Mouse (Mus musculus): Measurements from ENCODE around the gene Sgca.

Gene Sgca

DNA sequence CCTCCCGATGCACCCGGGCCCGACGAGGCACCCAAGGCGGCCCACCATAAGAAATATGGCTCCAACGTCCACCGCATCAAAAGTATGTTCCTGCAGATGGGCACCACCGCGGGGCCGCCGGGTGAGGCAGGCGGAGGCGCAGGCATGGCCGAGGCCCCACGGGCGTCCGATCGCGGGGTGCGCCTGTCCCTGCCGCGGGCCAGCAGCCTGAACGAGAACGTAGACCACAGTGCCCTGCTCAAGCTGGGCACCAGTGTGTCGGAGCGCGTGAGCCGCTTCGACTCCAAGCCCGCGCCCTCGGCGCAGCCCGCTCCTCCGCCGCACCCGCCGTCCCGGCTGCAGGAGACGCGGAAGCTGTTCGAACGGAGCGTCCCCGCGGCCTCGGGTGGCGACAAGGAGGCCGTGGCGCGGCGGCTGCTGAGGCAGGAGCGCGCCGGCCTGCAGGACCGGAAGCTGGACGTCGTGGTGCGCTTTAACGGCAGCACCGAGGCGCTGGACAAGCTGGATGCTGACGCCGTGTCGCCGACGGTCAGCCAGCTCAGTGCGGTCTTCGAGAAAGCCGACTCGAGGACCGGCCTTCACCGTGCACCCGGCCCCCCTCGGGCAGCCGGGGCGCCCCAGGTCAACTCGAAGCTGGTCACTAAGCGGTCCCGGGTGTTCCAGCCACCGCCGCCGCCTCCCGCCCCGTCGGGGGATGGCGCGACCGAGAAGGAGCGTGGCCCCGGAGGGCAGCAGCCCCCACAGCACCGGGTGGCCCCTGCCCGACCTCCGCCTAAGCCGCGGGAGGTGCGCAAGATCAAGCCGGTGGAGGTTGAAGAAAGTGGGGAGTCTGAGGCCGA is 15.7 kb upstream of the Sgca start:
- no peak for TF ChIP-seq NANOG (IDR thresholded peaks at IDR 0.05; ENCODE audit: borderline replicate concordance, low read length)
- TF ChIP-seq POU5F1 (IDR thresholded peaks at IDR 0.05; ENCODE audit: borderline replicate concordance, low read length) = no peak
- TF ChIP-seq CTCF (conservative IDR thresholded peaks at IDR 0.05; ENCODE audit: low read length) = no peak
- Histone ChIP-seq H3K27me3 (ENCODE audit: insufficient read depth, low read length) (peaks cover 32% of the 10 kb centered on the region), H3K9me3 (ENCODE audit: low read length) (no peaks in the 10 kb centered on the region)

DNA sequence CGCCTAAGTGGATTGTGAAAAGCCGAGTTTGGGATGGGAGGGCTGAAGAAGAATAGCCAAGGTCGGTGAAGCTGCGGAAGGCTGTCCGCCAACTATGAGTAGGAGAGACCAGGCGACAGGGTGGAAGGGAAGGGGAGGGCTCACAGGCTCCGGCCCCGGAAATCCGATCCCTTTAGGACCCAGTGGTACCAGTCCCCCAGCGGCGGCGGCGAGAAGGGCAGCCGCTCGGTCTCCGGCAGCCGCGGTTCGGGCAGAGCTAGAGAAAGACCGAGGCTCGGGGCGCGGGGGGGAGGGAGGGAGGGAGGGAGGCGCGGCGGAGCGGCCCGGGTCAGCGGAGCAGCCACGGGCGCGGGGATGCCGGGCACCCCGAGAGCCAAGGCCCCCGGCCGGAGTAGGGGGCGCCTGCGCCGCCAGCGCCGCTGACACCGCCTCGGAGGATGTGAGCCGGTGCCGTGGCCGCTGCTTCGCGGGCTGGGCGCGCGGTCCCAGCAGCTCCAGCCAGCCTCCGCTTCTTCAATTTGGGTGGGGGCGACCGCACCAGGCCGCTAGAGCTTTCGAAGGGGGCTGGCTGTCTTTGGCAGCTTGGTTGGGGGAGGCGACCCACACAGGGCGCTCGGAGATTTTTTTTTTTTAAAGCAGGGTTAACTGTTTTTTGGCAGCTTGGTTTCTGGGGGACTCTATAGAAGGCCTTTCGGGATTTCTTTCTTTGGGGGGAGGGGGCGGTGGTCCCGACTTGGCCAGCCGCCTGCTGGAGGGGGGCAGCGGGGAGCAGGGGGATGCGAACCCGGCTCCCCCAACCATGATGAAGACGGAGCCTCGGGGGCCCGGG is 14.8 kb upstream of the Sgca start, which contains the start of gene Ppp1r9b:
Ppp1r9b (plus strand) TSS at position 287 of the 829 bp plus-strand sequence.
- TF ChIP-seq POU5F1 (IDR thresholded peaks at IDR 0.05; ENCODE audit: borderline replicate concordance, low read length) = no peak
- TF ChIP-seq CTCF (conservative IDR thresholded peaks at IDR 0.05; ENCODE audit: low read length) = peak; percentile 24
- no peaks in the 10 kb centered on the region for H3K9me3 ChIP-seq (ENCODE audit: low read length)
- peaks cover 25% of the 10 kb centered on the region for H3K36me3 ChIP-seq (ENCODE audit: insufficient read depth, low read length)
- H3K27me3 ChIP-seq (ENCODE audit: insufficient read depth, low read length) = peaks cover 32% of the 10 kb centered on the region
- H3K4me1 ChIP-seq (replicated peaks; ENCODE audit: low read depth, low read length) = peaks cover 83% of the 10 kb centered on the region
- peak within 1 kb of the TSS; percentile 86 for H3K4me3 ChIP-seq (replicated peaks; ENCODE audit: low read length)

More for the DNA sequence above, 15.7 kb upstream of the Sgca start:
- Histone ChIP-seq H3K36me3 (ENCODE audit: insufficient read depth, low read length) (peaks cover 34% of the 10 kb centered on the region), H3K4me1 (replicated peaks; ENCODE audit: low read depth, low read length) (peaks cover 78% of the 10 kb centered on the region), H3K4me3 (replicated peaks; ENCODE audit: low read length) (peak overlapping the region; percentile 86)

DNA sequence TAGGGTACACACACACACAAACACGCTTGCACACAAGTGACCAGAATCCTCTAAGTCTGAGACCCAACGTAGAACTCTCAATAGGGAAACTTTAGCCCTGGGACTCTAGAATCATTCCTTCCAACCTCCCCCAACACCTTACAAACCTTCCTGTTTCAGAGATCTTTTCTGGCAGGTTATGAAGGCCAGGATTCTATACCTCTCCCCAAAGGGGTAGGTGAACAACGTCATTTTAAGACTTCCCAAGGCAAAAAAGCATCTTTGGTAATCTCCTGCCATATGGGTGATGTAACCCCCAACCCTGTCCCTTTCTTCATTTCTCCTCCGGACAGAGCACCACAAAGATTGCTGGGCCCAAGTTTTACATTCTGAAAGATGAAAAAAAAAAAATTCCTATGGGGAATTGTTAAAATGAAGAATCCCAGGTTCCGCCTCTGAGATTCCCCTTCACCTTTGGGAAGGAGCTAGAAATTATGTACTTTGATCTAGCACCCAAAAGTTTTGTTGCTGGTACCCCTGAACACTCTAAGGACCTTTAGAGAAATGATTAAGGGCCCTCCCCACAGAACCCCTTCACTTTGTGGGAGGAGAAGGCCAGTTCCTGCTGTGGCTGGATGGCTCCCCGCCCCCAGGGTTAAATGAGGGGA is 14.1 kb upstream of the Sgca start:
- peak overlapping the region; percentile 86 for H3K4me3 ChIP-seq (replicated peaks; ENCODE audit: low read length)

DNA sequence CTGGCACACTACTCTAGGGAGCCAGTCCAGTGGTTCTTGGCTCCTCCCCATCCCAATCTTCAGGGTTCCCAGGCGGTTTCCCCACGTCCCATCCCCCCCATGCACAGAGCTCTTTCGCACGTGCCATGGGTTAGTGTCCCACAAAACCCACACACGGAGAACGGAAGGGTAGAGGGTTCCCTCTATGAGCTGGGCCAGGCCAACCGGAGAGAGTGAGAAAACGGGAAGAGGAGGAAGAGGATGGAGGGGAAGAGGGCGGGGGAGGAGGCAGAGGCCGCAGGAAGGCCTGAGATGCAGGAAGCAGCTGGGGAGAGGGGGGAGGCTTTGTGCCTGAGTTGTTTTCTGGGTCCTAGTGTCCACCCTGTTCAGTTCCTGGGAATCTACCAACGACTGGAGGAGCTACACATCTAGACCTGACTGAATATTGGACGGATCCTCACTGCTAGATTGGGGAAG is 13.5 kb upstream of the Sgca start:
- H3K36me3 ChIP-seq (ENCODE audit: insufficient read depth, low read length) = peaks cover 11% of the 10 kb centered on the region
- TF ChIP-seq NANOG (IDR thresholded peaks at IDR 0.05; ENCODE audit: borderline replicate concordance, low read length) = no peak
- H3K4me3 ChIP-seq (replicated peaks; ENCODE audit: low read length) = peak overlapping the region; percentile 86

More for the DNA sequence above, 14.1 kb upstream of the Sgca start:
- Histone ChIP-seq H3K36me3 (ENCODE audit: insufficient read depth, low read length) (peaks cover 17% of the 10 kb centered on the region), H3K4me1 (replicated peaks; ENCODE audit: low read depth, low read length) (peaks cover 82% of the 10 kb centered on the region), H3K27me3 (ENCODE audit: insufficient read depth, low read length) (peaks cover 29% of the 10 kb centered on the region), H3K9me3 (ENCODE audit: low read length) (no peaks in the 10 kb centered on the region)
- TF ChIP-seq CTCF (conservative IDR thresholded peaks at IDR 0.05; ENCODE audit: low read length) (no peak), NANOG (IDR thresholded peaks at IDR 0.05; ENCODE audit: borderline replicate concordance, low read length) (no peak), POU5F1 (IDR thresholded peaks at IDR 0.05; ENCODE audit: borderline replicate concordance, low read length) (no peak)

DNA sequence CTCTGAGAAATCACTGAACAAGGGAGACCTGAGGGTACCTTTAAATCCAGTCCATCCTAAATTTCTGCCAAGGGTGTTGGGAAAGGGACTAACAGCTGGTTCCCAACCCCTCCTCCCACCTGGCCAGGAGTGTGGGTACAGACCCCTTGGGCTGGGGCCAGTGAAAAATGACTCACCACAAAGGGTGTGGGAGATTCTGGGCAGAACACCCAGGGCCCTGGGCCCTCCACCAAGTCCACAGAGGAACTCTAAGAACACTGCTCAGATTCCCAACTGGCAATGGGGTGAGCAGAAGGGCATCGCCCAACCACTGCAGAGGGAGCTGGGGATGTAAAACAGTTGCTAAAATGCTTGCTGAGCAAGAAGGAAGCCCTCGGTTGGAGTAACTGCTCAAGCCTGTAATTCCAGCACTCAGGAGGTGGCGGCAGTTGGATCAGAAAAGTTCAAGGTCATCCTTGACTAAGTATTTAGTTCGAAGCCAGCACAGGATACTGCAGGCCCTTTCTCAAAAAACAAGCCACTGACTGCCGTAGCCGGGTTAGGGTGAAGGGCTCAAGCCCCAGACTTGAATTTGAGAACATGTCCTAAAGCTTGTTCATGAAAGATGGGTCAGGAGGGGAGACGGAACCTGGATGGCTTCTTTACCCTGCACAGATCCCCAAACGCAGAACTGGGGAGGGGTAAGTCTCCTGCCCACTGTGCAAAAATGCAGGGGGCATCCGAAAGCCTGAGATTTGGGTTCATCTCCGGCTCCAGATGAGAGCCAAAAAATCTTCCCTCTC is 12.8 kb upstream of the Sgca start:
- Histone ChIP-seq H3K4me1 (replicated peaks; ENCODE audit: low read depth, low read length) (peaks cover 72% of the 10 kb centered on the region), H3K36me3 (ENCODE audit: insufficient read depth, low read length) (peaks cover 5% of the 10 kb centered on the region), H3K4me3 (replicated peaks; ENCODE audit: low read length) (peak overlapping the region; percentile 86), H3K27me3 (ENCODE audit: insufficient read depth, low read length) (peaks cover 23% of the 10 kb centered on the region), H3K9me3 (ENCODE audit: low read length) (no peaks in the 10 kb centered on the region)
- TF ChIP-seq CTCF (conservative IDR thresholded peaks at IDR 0.05; ENCODE audit: low read length) (no peak), NANOG (IDR thresholded peaks at IDR 0.05; ENCODE audit: borderline replicate concordance, low read length) (no peak), POU5F1 (IDR thresholded peaks at IDR 0.05; ENCODE audit: borderline replicate concordance, low read length) (no peak)

More for the DNA sequence above, 13.5 kb upstream of the Sgca start:
- Histone ChIP-seq H3K9me3 (ENCODE audit: low read length) (no peaks in the 10 kb centered on the region), H3K27me3 (ENCODE audit: insufficient read depth, low read length) (peaks cover 27% of the 10 kb centered on the region), H3K4me1 (replicated peaks; ENCODE audit: low read depth, low read length) (peaks cover 78% of the 10 kb centered on the region)

DNA sequence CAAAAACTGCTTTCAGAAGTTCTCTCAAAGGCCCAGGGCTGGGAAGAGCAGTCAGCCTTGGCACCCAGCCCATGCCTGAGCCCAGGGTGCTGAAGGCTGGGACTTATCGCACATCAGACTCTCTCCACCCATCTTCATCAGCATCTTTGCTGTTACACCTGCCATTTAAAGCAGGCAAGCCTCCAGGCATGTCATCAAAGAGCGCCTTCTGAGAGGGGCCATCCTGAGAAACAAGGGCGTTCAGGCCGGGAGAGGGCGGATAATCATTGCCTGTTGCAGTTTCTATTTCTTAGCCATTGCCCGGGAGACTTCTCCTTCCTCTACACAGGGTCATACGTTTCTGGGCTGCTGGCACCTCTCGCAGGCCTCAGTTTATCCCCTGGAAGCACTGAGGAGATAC is 11.7 kb upstream of the Sgca start:
- Histone ChIP-seq H3K36me3 (ENCODE audit: insufficient read depth, low read length) (no peaks in the 10 kb centered on the region), H3K4me3 (replicated peaks; ENCODE audit: low read length) (peak overlapping the region; percentile 86), H3K9me3 (ENCODE audit: low read length) (no peaks in the 10 kb centered on the region), H3K4me1 (replicated peaks; ENCODE audit: low read depth, low read length) (peaks cover 61% of the 10 kb centered on the region), H3K27me3 (ENCODE audit: insufficient read depth, low read length) (peaks cover 18% of the 10 kb centered on the region)
- TF ChIP-seq NANOG (IDR thresholded peaks at IDR 0.05; ENCODE audit: borderline replicate concordance, low read length) (no peak), POU5F1 (IDR thresholded peaks at IDR 0.05; ENCODE audit: borderline replicate concordance, low read length) (no peak), CTCF (conservative IDR thresholded peaks at IDR 0.05; ENCODE audit: low read length) (no peak)

DNA sequence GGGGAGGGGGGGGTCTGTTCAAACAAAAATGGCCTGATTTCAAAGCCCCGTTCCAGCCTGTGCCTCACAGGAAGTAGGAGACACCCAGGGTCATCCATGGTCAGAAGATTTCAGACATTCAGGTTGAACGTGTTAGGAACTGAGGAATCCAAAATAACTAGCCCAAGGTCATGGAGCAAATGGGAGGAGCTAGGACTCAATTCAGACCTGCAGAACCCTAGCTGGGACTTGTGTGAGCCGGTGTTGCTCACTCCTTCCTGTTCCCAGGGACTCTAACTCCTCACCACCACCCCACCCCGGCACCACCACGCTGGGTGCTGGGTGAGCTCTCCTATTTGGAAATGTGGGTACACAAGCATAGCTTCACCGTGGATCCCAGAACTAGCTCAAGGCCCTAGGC is 11.2 kb upstream of the Sgca start:
- Histone ChIP-seq H3K27me3 (ENCODE audit: insufficient read depth, low read length) (peaks cover 13% of the 10 kb centered on the region), H3K9me3 (ENCODE audit: low read length) (no peaks in the 10 kb centered on the region), H3K36me3 (ENCODE audit: insufficient read depth, low read length) (no peaks in the 10 kb centered on the region), H3K4me1 (replicated peaks; ENCODE audit: low read depth, low read length) (peaks cover 56% of the 10 kb centered on the region), H3K4me3 (replicated peaks; ENCODE audit: low read length) (peak overlapping the region; percentile 86)
- TF ChIP-seq NANOG (IDR thresholded peaks at IDR 0.05; ENCODE audit: borderline replicate concordance, low read length) = no peak
- no peak for TF ChIP-seq POU5F1 (IDR thresholded peaks at IDR 0.05; ENCODE audit: borderline replicate concordance, low read length)
- TF ChIP-seq CTCF (conservative IDR thresholded peaks at IDR 0.05; ENCODE audit: low read length) = no peak
